Mouse (Mus musculus): Measurements from ENCODE around the gene Gm10644.
"Not testable (repeated sequence)": the region's sequence is repeated elsewhere in the genome, so short reads cannot be mapped to it uniquely, and the experiment has no call there.

Gm10644 gene

GRCm38 (mm10) chr8:83955106-83955957 lies at the start of gene Gm10644, which contains the start of gene Asf1b:
Gene Gm10644 (minus strand): TSS chr8:83955205.
Gene Asf1b (plus strand): TSS chr8:83955507.
- DNase-seq = peak; percentile 100

- peak; percentile 97 for DNase-seq
Measured at GRCm38 (mm10) chr8:84004533-84005201, 49.7 kb upstream of the Gm10644 start.

- DNase-seq = no peak
Measured at GRCm38 (mm10) chr8:84003612-84004246, 48.7 kb upstream of the Gm10644 start.

GRCm38 (mm10) chr8:84002957-84003611 lies 48.1 kb upstream of the Gm10644 start:
- DNase-seq = no peak

- no peak for DNase-seq
Measured at GRCm38 (mm10) chr8:84001281-84002000, 46.4 kb upstream of the Gm10644 start, which contains the start of gene 1700067K01Rik. Gene 1700067K01Rik (plus strand): TSS chr8:84001502.

- no peak for DNase-seq
Measured at GRCm38 (mm10) chr8:83999825-84000224, 44.8 kb upstream of the Gm10644 start.

GRCm38 (mm10) chr8:83999057-83999705 lies 44.2 kb upstream of the Gm10644 start:
- no peak for DNase-seq

- DNase-seq = peak; percentile 74
Measured at GRCm38 (mm10) chr8:83998231-83999056, 43.4 kb upstream of the Gm10644 start.

GRCm38 (mm10) chr8:83997511-83998141 lies 42.6 kb upstream of the Gm10644 start, which contains the start of gene Samd1:
Gene Samd1 (plus strand): TSS chr8:83997672.
- peak; percentile 62 for DNase-seq

- DNase-seq = peak; percentile 94
Measured at GRCm38 (mm10) chr8:83996567-83997505, 41.8 kb upstream of the Gm10644 start.

- DNase-seq = no peak
Measured at GRCm38 (mm10) chr8:83995973-83996372, 41.0 kb upstream of the Gm10644 start.

GRCm38 (mm10) chr8:83994030-83994429 lies 39.0 kb upstream of the Gm10644 start:
- no peak for DNase-seq

- no peak for DNase-seq
Measured at GRCm38 (mm10) chr8:83992488-83992887, 37.5 kb upstream of the Gm10644 start.

- DNase-seq = no peak
Measured at GRCm38 (mm10) chr8:83990170-83990569, 35.2 kb upstream of the Gm10644 start.

GRCm38 (mm10) chr8:83989243-83989642 lies 34.2 kb upstream of the Gm10644 start:
- no peak for DNase-seq

- DNase-seq = not testable (repeated sequence)
Measured at GRCm38 (mm10) chr8:83983222-83983621, 28.2 kb upstream of the Gm10644 start.

GRCm38 (mm10) chr8:83982449-83982848 lies 27.4 kb upstream of the Gm10644 start:
- no peak for DNase-seq

GRCm38 (mm10) chr8:83981533-83981932 lies 26.5 kb upstream of the Gm10644 start:
- no peak for DNase-seq

- no peak for DNase-seq
Measured at GRCm38 (mm10) chr8:83980845-83981244, 25.8 kb upstream of the Gm10644 start.
